Mouse (Mus musculus) C2C12 (cell line): ENCODE measurements around the gene Hist1h2be. TPM values are rescaled to one million over a fixed set of nuclear protein-coding genes. Genes with fewer than 3 reads are reported as not detected.
"Not testable (repeated sequence)": the region's sequence is repeated elsewhere in the genome, so short reads cannot be mapped to it uniquely, and the experiment has no call there.

Experiments
- H3K27me3 ChIP-seq: one replicate; pipeline ENCODE4 v1.6.1; 2011; ENCODE audit not compliant: control insufficient read depth, insufficient read depth, insufficient read length
- H3K36me3 ChIP-seq: one replicate; pipeline ENCODE4 v1.6.1; 2011; ENCODE audit not compliant: control insufficient read depth, insufficient read depth
- H3K4me3 ChIP-seq: one replicate; pipeline ENCODE4 v1.5.1; 2011; ENCODE audit warnings: mild to moderate bottlenecking, control low read depth; ENCODE audit not compliant: poor library complexity, insufficient read depth, severe bottlenecking
- H3K79me2 ChIP-seq: one replicate; pipeline ENCODE4 v1.6.1; 2011; ENCODE audit not compliant: control insufficient read depth, insufficient read depth
- H3K79me3 ChIP-seq: one replicate; pipeline ENCODE4 v1.6.1; 2011; ENCODE audit warnings: low read depth, control low read depth
- H3ac ChIP-seq: one replicate; pipeline ENCODE3; 2011; ENCODE audit warnings: low read depth; ENCODE audit not compliant: control insufficient read depth, insufficient read length
- CEBPB ChIP-seq: IDR thresholded peaks from one replicate; pipeline ENCODE4 v1.6.1; 2011; ENCODE audit warnings: low read depth, mild to moderate bottlenecking, control low read depth, moderate library complexity
- CTCF ChIP-seq: IDR thresholded peaks from one replicate; pipeline ENCODE4 v1.5.1; 2011; ENCODE audit not compliant: control insufficient read depth, insufficient read depth, insufficient read length
- FOSL1 ChIP-seq: IDR thresholded peaks from one replicate; pipeline ENCODE4 v1.8.0; 2011; ENCODE audit warnings: mild to moderate bottlenecking, low read length; ENCODE audit not compliant: poor library complexity, insufficient read depth, severe bottlenecking
- MAX ChIP-seq: IDR thresholded peaks from one replicate; pipeline ENCODE4 v1.6.1; 2011; ENCODE audit warnings: mild to moderate bottlenecking, control low read depth
- MYOD1 ChIP-seq: IDR thresholded peaks from one replicate; pipeline ENCODE4 v1.6.1; 2011; ENCODE audit warnings: low read depth; ENCODE audit not compliant: control insufficient read depth, insufficient read length
- MYOG ChIP-seq: IDR thresholded peaks from one replicate; pipeline ENCODE4 v1.6.1; 2011; ENCODE audit not compliant: control insufficient read depth, insufficient read length; ENCODE audit errors: extremely low read depth
- USF1 ChIP-seq: IDR thresholded peaks from one replicate; pipeline ENCODE4 v1.6.1; 2011; ENCODE audit warnings: low read depth, mild to moderate bottlenecking, control low read depth, moderate library complexity
- polyA plus RNA-seq: library from polyadenylated mRNA; unstranded; fragments of >200 nt; fragmentation: generic; extraction: Trizol; gene quantifications from one replicate; pipeline ENCODE4 v1.2.1, GENCODE M21; 2012; ENCODE audit warnings: missing spikeins

Gene Hist1h2be
- polyA plus RNA-seq, 1 experiment: 0.98 TPM

DNA sequence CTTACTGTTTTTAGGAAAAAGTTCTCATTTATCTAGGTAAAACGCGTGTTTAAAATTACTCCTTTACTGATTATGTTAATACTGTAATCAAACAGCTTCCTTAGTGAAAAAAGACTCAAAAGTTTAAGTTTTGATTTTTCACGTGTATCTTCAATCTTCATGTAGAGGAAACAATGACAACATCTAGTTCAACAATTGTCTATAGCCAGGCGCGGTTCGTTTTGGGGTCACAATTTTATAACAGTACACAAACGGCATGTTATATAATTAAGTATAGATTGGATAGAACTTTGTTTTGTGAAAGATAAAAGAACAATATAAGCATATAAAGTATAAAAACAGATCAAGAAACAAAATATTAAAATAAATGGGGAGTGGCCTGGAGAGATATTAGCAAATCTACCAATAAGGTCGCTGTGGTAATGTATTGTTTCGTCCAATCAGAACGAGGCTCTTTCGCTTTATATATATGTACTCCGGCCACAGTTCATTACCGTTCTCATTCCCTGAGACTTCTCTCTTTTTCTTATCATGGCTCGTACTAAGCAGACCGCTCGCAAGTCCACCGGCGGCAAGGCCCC, 45.6 kb downstream of the Hist1h2be start, which contains the start of gene Hist1h3d:
Gene Hist1h3d (plus strand): TSS at position 493 of the 581 bp plus-strand sequence.
- no peak for TF ChIP-seq FOSL1
- TF ChIP-seq CTCF: no peak
- no peaks in the 10 kb centered on the region for H3K27me3 ChIP-seq
- peak within 1 kb of the TSS; percentile 55 for H3ac ChIP-seq
- no peaks in the 10 kb centered on the region for H3K36me3 ChIP-seq
- H3K79me2 ChIP-seq: no peaks in the 10 kb centered on the region
- H3K79me3 ChIP-seq: no peaks in the 10 kb centered on the region
- peak within 1 kb of the TSS; percentile 35 for H3K4me3 ChIP-seq

DNA sequence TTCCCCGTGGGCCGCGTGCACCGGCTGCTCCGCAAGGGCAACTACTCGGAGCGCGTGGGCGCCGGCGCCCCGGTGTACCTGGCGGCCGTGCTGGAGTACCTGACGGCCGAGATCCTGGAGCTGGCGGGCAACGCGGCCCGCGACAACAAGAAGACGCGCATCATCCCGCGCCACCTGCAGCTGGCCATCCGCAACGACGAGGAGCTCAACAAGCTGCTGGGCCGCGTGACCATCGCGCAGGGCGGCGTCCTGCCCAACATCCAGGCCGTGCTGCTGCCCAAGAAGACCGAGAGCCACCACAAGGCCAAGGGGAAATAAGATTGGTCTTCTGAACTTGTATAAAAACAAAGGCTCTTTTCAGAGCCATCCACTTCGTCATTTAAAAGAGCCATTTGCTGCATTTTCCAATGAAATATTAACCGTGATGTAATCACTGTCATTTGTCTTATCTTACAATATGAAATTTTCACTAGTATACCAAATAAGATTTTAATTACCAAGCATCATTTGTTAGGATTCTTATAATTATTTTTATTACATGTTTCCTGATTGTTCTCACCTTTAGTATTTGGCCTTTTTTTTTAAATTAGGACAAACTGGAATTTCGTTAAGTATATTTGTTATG, 46.3 kb downstream of the Hist1h2be start:
- H3K79me2 ChIP-seq, H3ac ChIP-seq, H3K27me3 ChIP-seq, H3K79me3 ChIP-seq, H3K4me3 ChIP-seq, H3K36me3 ChIP-seq: not testable (repeated sequence)

DNA sequence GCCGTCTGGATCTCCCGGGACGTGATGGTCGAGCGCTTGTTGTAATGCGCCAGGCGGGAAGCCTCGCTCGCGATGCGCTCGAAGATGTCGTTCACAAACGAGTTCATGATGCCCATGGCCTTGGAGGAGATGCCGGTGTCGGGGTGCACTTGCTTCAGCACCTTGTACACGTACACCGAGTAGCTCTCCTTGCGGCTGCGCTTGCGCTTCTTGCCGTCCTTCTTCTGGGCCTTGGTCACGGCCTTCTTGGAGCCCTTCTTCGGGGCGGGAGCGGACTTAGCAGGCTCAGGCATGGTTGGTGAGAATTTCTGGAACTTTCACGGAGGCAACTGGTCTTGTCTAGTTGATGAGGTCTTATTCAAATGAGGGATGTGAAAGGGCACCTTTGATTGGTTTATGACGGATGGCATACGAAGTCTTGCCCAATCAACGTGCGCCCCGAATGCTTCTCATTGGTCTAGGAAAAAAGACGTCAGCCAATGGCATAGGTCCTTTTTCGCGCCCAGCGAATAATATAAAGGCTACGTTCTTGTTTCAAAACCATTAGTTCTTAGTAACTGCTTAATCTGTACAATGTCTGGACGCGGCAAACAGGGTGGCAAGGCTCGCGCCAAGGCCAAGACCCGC, 46.9 kb downstream of the Hist1h2be start, which contains the start of the genes Hist1h2bf and Hist1h2ad:
Gene Hist1h2bf (minus strand): TSS at position 299 of the 627 bp plus-strand sequence.
Gene Hist1h2ad (plus strand): TSS at position 484 of the 627 bp plus-strand sequence.
- not testable (repeated sequence) for H3K79me3 ChIP-seq, H3K79me2 ChIP-seq, H3K36me3 ChIP-seq, H3K27me3 ChIP-seq
- peak within 1 kb of the TSS; percentile 25 for H3K4me3 ChIP-seq
- peak within 1 kb of the TSS; percentile 53 for H3ac ChIP-seq

DNA sequence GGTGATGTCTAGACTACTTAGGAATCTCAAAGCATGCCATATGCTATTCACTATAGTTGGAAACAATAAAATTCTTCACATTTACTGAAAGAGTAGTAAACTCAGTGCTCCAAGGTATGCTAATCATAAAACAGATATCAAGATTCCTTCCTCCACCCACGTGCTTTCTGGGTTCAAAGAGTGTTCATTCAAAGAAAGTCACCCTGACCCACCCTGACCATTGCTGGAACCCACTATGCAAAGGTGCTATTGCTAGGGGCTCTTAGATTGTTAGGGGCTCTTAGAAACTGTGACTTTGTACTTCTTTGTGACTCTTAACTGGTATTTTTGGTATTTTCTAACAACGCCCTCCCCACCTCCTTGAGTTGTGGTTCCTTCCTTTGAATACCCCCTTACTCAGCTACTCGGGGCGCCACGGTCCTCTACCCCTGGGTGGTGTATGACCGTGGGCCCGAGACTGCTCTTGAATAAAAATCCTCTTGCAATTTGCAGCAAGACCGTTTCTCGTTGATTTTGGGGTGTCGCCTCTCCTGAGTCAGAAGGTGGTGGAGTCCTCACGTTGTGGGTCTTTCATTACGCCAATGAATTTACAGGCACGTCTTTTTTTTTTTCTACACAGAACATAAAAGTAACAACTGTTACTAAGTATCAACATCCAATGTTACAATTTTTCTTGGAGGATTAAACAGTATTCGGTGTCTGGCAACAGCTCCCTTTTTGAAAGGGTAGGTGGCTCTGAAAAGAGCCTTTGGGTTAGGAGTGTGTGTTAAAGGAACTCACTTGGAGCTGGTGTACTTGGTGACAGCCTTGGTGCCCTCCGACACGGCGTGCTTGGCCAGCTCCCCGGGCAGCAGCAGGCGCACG, 47.7 kb downstream of the Hist1h2be start:
- not testable (repeated sequence) for H3K79me2 ChIP-seq, H3K36me3 ChIP-seq, H3K27me3 ChIP-seq, H3K79me3 ChIP-seq
- Histone ChIP-seq H3ac (peak overlapping the region; percentile 53), H3K4me3 (peak overlapping the region; percentile 25)

DNA sequence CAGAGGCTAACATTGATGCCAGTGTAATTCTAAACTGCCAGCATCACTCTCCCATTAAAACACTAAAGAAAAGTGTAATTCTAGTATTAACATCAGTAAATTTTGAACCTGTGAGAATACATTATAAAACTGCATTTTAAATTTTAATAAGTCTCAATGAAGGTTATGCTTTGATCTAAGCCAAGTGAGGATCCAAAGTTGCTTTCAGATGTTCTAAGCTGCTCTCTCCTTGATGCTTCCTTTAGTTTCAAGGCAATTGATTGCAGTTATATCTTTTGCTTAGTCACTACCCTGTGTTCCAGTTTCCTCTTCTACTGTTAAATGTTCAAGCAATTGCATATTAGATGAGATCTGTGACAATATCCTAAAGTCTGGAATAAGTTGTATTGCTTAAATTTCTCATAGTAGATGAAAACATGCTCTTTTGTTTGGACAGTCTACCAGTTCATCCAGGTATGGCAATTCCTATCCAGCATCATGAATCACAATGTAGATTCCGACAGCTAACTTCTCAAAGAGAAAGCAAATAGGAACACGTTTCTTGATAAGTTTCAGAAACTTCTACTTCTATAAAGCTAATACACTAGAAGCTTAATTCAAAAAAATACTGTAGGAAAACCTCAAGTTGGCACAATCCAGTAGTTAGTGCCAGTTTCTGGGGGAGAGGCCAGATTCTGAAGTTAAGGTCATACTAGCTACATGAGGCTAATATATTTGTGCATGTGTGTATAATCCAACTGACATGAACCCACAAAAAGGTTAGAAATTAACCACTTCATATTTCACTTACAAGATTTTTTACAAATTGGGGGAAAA, 48.5 kb downstream of the Hist1h2be start:
- TF ChIP-seq MYOD1 (no peak), MYOG (no peak), FOSL1 (no peak), USF1 (no peak), CTCF (no peak), MAX (no peak), CEBPB (no peak)
- Histone ChIP-seq H3K27me3 (no peaks in the 10 kb centered on the region), H3K36me3 (no peaks in the 10 kb centered on the region), H3K79me3 (no peaks in the 10 kb centered on the region), H3K79me2 (no peaks in the 10 kb centered on the region), H3K4me3 (peak overlapping the region; percentile 27), H3ac (peak overlapping the region; percentile 45)

DNA sequence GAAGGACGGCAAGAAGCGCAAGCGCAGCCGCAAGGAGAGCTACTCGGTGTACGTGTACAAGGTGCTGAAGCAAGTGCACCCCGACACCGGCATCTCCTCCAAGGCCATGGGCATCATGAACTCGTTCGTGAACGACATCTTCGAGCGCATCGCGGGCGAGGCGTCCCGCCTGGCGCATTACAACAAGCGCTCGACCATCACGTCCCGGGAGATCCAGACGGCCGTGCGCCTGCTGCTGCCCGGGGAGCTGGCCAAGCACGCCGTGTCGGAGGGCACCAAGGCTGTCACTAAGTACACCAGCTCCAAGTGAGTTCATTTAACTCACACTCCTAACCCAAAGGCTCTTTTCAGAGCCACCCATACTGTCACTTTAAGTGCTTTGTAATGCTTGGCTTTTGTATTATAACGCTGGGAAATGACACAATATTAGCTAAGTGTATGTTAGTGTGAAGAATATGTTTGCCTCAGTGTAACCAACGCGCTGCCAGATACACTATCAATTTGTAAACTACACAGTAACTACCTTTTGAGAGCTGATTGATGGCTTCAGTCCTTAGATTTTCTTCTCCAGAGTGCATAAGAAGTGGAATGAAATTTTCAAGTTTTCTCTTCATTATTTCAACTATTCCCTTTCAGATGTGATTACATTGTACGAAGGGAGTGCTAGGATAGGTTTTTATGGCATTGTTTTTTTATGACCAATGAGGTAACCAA, 49.3 kb downstream of the Hist1h2be start:
- not testable (repeated sequence) for H3K36me3 ChIP-seq, H3K27me3 ChIP-seq, H3K79me2 ChIP-seq, H3K79me3 ChIP-seq
- Histone ChIP-seq H3K4me3 (peak overlapping the region; percentile 27), H3ac (peak overlapping the region; percentile 4)
